Mouse (Mus musculus): ENCODE results near the gene Sdf2.
A peak's percentile ranks its signal among the peaks of the same experiment; 100 is the strongest.

Sdf2 gene

DNA sequence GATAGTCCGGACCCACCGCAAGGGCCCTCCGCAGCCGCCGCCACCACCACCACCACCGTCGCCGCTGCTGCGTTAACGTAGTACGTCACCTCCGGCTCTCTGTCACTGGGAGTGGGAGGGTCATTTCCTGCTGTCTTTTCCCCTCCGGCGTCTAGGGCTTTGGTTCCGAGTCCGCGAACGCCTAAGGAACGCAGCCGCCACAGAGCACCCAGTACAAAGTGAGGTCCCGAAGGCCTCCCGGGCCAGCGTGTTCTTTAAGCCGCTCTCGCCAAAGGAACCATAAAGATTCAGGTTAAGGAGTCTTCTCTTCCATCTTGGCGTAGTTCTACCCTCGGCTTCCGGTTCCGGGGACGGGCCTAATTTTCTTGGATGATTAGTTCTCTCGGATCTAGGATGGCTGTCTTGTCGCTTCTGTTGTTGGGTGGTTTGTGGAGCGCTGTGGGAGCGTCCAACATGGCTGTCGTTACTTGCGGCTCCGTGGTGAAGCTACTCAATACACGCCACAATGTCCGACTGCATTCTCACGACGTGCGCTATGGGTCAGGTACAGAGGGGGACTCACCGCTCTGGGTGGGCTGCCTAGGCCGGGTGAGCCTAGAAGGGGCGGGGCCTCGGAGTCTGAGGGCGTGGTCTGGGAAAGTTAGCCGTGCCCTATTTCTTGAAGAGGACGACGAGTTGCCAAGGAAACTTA, at the start of gene Sdf2, which contains the start of gene Supt6:
Gene Sdf2, plus strand, starts transcription at position 120 of the 691 bp plus-strand sequence.
Gene Supt6, minus strand, starts transcription at position 361 of the 691 bp plus-strand sequence.
- DNase-seq, result peak; percentile 91

DNA sequence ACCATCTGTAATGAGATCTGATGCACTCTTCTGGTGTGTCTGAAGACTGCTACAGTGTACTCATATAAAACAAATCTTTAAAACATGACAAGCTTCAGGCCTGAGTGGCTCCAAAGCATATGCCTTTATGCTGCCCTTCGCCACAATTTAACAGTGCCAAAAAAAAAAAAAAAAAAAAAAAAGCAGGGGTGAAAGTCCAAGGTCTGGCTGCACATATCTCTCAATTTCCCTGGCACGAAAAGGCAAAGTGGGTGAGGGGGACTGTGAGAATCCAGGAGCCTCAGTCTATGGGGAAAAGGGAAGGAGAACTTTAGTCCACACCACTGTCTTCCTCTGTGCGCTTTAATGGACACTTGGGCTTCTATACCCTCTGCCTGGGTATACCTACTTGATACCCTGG, 43.2 kb upstream of the Sdf2 start:
- DNase-seq, result no peak

DNA sequence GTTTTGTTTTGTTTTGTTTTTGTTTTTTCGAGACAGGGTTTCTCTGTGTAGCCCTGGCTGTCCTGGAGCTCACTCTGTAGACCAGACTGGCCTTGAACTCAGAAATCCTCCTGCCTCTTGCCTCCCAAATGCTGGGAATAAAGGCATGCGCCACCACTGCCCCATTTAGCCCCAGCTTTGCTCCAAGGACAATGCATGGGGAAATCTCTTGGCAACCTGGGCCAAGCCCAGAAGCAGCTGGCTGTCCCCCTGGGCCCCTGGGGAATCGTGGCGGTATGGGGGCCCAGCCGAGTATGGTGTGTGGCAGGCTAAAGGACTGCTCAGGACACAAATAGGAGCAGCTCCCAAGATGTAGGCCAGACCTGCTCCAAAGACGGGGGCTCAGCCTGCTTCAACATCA, 41.3 kb upstream of the Sdf2 start:
- DNase-seq, result no peak

DNA sequence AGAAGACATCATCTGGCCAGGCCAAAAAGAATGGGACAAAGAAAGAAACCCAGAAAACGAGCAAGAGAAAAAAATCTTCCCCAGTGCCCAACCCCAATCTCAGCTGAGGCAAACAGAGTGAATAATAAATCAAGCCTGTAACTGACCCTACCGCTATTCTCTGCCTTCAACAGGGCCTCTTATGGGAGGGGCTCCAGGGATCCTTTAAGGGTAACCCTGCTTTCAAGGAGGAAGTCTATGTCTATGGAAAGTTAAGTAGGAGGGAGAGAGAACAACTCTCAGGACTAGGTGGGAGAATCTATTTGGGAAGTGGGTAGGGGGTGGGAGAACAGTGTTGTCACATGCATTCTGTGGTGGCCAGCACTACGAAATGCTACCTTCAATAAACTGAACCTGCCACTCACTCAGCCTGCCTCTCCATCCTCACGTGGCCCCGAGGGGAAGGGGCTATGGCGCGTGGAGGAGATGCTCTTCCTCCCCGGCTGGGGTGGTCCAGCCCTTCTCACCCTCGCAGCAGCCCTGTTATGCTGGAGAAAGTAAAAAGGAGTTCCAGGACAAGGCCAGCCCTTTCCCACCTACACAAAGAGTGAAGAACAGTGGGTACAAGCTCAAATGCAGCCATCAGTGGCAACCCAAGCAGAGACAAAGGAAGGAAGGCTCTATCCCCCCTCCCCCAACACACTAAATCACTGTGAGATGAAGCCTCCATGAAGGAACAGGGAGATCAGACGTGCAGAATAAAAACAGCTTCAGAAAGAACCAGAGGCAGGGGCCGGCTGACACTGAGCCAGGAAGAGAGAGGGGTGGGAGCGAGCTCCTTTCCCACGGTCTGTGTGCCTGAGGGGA, 40.0 kb upstream of the Sdf2 start:
- DNase-seq, result no peak

DNA sequence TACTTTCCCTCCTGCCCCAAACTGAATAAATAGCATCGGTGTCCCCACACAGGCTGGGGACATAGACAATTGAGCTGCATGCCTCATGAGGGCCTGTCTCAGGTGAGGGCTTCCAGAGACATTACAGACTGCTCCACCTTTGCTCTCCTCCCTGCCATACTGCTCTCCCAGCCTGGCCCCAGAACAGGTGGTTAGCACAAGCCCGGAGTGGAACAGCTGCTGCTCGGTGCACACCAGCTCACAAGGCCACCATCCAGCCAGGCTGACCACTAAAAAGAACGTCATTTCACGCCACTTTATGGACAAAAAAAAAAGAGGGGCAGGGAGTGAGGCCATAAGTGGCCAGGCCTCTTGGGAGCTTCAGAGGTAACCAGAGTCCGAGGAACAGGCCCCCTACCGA, 38.4 kb upstream of the Sdf2 start:
- DNase-seq, result no peak

DNA sequence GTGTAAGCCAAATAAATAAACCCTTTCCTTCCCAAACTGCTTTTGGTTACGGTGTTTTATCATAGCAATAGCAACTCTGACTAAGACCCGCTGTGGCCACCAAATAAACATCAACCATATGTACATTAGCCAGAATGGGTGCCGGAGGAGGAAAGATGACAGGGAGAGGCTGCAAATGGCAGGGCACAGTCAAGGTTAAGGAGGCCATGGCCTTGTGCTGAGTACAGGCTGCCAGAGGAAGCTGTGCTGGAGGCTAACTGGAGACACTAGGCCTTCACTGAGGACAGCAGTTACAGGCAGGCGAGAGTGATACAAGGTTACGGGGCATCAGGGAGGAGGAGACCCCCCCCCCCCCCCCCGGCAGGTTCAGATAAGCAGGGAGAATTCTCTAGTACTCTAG, 35.7 kb upstream of the Sdf2 start:
- DNase-seq, result no peak

DNA sequence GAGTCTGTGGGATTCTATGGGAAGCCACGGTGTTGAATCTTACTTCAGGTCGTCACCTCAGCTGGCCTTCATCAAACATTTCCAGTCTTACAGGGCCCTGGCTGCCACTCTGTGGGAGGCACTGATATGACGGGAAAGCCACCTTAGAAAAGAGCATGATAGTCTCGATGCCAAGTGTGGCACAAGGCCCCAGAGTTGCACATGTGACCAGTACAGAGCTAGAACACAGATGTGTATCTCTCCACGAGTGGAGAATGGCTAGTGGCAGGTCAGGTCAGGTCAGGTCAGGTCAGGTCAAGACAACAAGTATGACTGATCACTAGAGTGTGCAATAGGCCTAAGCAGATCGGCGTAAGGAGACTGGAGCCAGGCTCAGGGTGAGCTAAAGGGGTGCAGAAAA, 34.9 kb upstream of the Sdf2 start:
- no peak for DNase-seq

DNA sequence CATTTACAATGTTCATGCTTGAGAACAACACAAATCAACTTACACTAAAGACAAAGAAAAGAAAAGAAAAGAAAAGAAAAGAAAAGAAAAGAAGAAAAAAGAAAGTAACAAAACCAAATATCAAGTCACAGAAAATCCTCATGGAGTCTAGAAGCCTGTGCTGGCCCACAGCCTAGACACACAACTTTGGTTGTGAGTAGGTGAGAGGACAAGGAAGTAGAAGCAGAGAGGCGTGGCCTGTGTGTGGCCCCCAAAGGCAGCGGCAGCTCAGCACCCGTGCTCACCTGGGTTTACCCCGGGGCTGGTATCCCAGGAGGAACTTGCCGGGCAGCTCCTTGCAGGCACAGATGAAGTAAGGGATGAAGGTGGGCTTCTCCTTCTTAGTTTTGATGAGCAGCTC, 34.0 kb upstream of the Sdf2 start:
- DNase-seq, result no peak

DNA sequence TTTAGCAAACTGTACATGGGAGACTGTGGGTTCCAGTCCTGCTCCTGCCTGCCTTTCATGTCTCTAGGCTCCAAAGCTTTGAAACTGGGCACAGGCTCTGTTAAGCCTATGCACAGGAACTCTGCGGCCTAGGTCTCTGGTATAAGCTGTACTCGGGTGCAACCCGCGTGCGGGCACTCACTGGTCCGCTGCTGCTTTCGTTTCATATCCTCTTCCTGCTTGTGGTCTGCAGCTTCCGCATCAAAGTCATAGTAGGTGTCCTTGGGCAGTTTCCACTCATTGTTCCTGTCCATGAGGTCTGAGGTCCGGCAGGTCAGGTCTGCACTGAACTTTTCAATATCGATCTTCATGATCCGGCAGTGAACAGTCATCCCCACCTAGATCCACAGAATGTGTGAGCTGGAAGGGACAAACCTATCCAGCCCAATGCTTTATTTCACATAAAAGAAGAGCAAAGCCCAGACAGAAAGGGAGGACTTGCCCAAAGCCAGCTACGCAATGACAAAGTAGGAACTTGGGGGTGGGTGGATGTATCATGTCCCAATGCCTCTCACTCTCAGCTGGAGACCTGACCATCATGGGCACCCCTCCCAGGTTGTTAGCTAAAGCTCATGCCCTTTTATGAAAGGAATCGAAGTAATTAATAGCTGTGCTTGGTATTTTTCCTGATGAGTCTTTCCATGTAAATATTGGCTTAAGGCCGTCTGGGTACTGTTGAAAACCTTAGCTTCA, 32.3 kb upstream of the Sdf2 start:
- peak; percentile 14 for DNase-seq

DNA sequence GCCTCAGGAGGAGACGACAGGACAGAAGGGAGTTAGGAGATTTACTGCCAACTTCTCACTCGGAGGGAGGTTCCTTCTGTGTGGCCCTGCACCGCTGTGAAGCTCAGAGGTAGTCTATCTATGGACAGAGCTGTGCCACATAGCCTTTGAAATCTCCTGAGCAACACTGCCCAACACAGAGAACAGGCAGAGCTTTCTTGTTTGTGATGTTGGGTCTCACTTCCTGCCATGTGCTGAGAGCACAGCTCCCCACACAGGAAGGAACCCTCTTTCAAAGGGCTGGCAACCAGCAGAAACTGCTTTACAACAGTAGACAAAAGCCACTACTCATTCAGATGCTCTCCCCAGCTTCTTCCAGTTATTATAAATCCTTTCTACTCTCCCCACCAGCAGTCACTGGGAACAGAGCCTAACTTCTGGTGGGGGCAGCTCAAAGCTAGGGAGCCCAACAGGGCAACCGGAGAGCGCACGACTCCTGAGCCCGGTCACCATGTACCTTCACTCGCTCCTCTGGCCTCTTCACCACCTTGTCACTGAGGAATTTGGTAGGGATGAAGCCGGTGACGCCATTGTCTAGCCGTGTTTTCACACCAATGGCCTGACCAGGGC, 29.7 kb upstream of the Sdf2 start:
- no peak for DNase-seq

DNA sequence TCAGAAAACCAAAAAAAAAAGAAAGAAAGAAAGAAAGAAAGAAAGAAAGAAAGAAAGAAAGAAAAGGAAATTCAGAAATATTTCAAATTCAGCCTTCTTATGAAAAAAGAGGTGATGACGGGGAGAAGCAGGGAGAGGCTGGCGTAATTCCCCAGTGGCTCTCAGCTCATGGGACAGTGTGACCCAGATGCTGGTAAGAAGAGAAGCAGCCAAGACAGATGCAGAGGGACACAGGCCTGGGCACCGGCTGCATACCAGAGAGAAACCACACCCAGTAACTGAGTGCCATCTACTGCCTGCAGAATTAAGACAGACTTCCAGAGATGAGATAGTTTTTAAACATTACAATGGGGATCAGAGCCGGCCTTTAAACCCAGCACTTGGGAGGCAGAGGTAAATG, 22.0 kb upstream of the Sdf2 start:
- DNase-seq, result no peak

DNA sequence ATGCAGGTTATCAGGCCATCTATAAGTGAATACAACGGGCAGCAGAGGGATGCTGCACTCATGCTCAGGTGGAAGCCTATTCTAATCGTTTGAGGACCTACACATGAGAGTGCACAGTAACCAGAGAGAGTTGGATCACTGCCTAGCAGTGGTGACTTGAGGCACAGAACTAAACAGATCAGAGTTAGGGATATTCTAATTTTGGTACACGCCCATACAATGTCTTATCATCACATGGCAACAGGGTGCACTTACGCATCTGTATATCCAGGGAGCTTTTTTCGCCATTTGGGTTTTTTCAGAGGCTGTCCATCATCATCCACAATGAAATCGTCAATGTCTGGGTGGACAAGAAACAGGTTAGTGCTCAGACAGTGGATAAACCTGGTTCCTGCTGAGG, 14.0 kb upstream of the Sdf2 start:
- DNase-seq, result no peak

DNA sequence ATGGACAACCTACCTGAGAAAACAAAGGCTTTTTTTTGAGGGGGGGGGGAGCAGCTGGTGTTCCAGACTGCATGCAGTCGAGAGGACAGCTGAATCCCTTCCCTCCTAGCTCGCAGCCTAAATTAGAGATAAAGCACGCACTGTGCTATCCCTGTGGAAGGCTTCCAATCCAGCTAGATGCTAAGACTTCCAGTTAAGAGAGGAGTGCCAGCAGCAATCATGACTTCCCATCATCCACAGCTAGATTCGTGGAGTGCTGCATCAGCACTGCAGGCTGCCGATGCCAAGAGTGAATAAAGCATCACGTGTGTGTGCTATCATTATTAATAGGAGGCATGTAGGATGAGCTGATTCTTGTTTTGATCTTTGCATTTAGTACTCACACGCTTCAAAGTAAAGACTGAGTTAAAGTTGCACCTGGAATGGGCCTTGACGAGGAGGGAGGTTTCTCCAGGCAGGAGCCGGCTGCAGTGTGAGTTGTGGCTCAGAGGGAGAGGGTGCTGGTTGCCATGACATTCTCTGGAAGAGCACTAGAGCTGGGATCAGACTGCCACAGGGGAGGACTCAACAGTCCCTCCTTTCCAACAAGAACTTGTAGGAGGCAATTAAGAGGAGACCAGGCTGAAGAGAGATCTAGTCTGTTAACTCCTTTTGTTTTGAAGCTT, 5.2 kb upstream of the Sdf2 start:
- DNase-seq, result no peak

DNA sequence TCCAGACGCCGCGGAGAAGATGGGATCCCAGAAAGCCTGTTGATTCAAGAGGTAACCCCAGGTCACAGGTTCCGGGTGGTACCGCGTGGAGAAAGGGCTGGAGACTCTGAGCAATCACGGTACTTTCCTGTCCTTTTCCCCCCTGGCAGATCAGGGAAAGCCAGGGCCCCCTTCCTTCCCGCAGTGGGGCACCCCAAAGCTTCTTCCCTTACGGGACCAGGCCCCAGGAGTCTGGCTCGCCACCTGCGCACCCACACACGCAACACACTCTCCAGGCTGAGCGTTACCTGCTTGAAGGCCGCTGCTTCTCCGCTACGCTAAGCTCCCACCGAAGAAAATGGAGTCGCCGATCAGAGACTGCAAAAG, 302 bp upstream of the Sdf2 start:
- DNase-seq, result peak; percentile 21

DNA sequence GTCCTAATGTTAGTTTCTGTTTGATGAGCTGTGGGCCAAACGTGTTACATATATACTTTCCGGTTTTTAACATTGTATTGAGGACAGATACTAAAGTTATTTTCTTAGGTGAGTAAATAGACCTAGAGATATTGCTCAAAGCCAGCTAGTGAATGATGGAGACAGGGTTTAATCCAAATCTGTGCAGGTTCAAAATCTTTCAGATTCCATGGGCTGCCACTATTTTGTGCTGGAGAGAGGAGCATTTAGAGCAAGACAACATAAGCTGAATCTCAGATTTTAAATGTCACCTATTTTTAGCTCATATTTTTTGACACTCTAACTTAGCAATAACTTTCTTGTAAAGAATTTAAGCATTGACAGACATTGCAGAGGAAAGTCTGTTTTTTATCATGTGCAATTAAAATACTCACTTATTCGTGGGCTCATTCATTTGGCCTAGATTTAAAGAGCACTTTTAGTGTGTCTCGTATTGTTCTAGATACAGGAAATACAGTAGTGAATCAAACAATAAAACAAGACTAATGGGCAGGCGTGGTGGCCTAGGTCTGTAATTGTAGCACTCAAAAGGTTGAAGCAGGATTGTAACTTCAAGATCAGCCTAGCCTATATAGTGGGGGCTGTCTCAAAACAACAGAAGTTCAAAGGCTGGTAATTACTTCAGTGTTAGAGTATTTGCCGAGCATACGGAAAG, 919 bp downstream of the Sdf2 start:
- no peak for DNase-seq

DNA sequence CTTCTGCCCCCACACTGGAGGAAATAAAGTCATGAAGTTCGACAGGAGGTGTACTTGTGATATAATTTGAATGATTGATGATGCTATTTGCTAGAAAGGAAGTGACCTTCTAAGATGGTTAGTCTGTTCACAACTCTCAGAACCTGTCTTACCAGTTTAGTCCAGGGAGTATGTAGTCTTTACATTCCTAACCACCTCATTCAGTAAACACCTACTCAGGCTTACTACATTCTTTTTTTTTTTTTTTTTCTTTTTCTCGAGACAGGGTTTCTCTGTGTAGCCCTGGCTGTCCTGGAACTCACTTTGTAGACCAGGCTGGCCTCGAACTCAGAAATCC, 1.4 kb downstream of the Sdf2 start:
- DNase-seq, result no peak

DNA sequence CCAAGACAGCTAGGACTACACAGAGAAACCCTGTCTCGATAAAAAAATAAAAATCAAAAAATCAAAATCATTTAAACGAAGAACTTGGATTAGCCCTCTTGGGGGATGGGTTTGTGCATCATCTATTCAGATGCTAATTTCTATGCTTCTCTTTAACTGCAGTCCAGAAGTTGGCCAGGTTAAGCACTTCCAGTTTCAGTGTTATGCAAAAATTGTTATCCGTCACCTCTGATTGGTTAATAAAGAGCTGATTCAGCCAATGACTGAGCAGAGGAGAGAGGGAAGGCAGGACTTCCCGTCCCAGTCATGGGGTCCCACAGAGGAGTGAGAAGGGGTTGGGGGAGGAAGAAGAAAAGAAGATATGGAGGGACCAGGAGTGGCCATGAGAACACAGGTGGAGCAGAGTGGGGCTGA, 2.2 kb downstream of the Sdf2 start:
- DNase-seq, result no peak

DNA sequence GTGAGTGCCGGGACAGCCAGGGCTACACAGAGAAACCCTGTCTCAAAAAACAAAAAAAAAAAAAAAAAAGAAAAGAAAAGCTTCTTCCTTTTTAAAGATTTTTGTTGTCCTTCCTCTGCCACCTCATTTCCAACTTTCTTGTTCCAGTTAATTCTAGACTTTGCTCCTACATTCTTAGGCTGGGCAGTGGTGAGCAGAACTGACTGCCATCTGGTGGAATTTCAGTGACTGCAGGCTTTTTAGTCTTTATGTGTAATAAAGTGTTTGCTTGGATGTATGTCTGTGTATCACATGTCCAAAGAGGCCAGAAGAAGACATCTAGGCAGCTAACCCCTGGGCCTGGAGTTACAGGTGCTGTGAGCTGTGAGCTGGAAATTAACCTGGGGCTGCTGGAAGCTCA, 11.1 kb downstream of the Sdf2 start:
- no peak for DNase-seq

DNA sequence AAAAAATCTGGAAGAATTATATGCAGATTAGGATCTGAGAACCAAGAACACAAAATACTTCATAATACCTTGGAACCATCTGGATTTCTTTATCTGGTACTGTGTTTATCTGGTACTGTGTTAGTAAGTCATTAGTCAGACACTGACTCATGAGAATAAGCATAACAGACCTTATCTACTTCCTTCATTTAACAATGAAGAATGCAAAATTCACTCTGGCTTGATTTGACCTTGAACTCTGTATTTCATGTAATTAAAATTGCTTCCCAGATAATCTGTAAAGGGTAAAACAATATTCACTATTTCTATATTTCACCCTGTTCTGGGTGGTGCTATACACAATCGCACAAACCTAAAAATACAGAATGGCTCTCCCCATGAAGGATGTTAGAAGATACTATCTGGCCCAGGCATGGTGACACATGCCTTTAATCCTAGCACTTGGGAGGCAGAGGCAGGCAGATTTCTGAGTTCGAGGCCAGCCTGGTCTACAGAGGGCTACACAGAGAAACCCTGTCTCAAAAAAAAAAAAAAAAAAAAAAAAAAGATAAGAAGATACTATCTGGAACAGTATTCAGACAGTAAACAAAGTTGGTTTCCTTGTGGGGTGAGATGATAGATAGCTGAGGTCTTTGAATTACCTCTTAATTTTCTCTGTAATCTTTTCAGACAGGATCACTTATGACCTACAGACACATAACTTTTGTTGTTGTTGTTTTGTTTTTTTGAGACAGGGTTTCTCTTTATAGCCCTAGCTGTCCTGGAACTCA, 15.1 kb downstream of the Sdf2 start:
- no peak for DNase-seq

DNA sequence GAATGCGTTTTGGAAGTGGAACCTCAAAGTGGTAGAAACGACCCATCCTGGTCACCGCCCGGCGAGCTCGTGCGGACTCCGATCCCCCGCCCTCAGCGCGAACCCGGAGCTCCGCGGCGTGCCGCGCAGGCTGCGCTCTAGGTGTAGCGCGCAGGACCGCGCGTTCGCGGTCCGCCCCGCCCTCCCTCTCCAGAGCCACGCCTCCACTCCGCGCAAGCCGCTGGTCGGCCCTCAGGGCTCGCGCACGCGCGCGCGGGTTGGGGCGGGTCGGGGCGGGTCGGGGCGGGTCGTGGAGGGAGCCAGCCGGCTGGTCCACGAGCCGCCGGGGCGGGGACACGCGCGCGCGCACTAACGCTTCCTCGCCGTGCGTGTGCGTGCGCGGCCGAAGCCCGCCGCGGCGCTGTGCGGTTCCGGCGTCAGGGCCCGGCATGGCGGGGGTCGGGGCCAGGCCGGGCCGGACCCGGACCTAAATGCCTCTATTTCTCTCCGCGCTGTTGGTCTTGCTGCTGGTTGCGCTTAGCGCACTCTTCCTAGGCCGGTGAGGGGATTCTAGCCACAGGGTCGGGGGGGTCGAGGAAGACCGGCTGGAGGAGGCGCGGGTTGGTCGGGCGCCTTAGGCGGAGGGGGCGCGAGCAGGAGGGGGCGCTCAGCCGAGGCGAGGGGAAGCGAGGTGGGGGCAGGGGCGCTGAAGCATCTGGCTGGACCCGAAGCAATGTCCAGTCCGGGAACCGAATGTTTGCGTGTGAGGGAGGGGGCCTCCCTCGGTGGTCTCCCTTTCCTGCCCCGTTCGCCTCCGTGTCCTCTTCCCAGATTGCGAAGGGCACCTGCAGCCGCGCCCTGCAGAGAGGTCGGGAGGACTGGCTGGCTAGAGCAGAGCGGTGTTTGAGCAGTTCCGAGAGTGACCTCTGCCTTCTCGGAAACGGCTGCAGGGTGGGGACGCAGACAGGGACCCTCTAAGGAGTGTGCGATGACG, 16.1 kb downstream of the Sdf2 start, which contains the start of gene 2610507B11Rik:
Gene 2610507B11Rik, plus strand, starts transcription at position 373 of the 973 bp plus-strand sequence.
- peak; percentile 95 for DNase-seq
